Mouse (Mus musculus) layer of hippocampus, postnatal 36 days (tissue): ENCODE results near the gene Mgst2. TPM values are rescaled to one million over a fixed set of nuclear protein-coding genes. Genes with fewer than 3 reads are reported as not detected.

Experiments
- DNase-seq, 2 experiments: peaks; one replicate each; pipeline ENCODE4 v3.0.0; 2022
- total RNA-seq, 2 experiments: library from RNA; stranded (reverse); gene quantifications; 2 replicates each; pipeline ENCODE4 v1.2.3; 2021

Gene Mgst2
- total RNA-seq, 2 experiments from 2014 or later: not detected

GRCm38 (mm10) chr3:51654303-51655055, 5.7 kb upstream of the Mgst2 start:
- DNase-seq: no peak

GRCm38 (mm10) chr3:51659415-51659814, 745 bp upstream of the Mgst2 start:
- DNase-seq: no peak

GRCm38 (mm10) chr3:51660821-51661276, 689 bp downstream of the Mgst2 start:
- DNase-seq: no peak

DNA sequence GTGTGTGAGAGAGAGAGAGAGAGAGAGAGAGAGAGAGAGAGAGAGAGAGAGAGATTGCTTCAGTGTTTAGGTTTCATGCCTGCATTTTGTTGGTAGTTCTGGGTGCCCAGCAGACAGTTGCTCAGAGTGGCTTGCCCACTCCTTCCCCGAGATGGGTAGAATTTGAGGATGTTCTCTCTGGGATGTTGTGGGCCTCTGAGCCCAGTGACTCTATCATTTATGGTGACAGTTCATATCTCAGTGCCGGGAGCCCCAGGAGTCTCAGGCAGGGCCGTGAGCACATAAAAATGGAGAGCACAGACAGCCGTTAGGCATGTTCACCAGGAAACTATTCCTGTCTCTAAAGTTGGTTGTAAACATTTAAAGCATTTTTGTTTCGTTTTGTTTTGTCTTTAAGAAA, 1.2 kb downstream of the Mgst2 start:
- DNase-seq: no peak

DNA sequence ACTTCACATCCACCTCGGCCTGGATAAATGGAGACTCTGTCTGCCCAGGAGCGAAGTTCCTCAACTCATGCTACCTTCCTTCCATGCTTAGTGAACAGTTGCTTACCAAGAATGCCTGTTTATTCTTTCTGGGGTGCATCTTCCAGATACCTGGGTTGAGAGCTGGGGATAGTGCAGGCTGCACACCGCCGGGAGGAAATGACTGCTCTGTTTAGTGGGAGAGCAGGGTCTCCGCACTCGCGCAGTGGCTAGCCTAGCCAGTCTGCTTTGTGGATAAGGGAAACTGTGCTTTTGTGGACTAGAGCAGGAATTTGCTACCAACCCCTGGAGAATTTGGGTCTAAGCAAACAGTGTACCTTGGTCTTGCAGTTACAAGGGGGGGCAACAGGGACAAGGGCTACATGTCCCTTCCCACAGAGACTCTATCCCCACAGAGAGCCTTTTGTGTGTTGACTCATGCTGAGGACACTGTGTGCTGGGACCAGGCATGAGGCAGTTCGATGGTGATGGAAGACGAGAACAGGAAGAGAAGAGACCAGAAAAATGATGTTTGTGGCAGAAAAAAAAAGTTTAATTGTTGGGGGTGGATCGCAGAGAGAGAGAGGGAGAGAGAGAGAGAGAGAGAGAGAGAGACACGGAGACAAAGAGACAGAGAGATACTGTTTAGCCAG, 1.9 kb downstream of the Mgst2 start:
- DNase-seq: no peak

GRCm38 (mm10) chr3:51662557-51662956, 2.4 kb downstream of the Mgst2 start:
- no peak for DNase-seq

- DNase-seq: no peak
Measured at GRCm38 (mm10) chr3:51668607-51669006, 8.4 kb downstream of the Mgst2 start.

DNA sequence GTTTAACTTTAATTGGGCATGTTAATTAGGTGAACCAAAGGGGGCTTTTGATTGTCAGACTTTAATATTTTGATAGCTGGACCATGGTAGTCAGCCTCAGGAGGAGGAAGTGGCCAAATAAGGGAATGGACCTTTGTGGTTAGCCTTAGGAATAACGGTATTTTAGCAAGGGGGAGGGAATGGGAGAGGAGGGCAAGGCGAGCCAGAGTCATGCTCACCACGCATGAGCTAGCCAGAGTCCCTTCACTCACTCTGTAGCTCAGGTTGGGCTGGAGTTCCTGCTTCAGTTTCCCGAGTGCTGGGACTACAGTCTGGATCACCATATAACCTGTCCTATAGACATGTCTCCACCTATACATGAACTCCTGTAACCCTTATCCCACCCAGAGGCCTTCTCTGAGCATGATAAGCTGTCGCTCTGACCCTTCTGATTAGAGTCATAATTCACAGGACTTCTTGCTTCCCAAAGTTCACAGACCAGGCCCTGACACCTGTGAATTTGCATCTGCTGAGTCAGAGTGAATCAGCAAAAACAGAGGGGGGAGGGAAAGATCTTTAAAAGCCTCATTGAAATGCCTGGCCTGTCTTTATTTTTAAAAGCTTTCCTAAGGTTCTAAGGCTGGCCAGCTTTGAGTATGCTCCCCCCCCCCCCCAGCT, 10.4 kb downstream of the Mgst2 start:
- DNase-seq: no peak

- DNase-seq: no peak
Measured at GRCm38 (mm10) chr3:51671071-51671469, 10.9 kb downstream of the Mgst2 start.

GRCm38 (mm10) chr3:51672631-51673030, 12.5 kb downstream of the Mgst2 start:
- DNase-seq: no peak

DNA sequence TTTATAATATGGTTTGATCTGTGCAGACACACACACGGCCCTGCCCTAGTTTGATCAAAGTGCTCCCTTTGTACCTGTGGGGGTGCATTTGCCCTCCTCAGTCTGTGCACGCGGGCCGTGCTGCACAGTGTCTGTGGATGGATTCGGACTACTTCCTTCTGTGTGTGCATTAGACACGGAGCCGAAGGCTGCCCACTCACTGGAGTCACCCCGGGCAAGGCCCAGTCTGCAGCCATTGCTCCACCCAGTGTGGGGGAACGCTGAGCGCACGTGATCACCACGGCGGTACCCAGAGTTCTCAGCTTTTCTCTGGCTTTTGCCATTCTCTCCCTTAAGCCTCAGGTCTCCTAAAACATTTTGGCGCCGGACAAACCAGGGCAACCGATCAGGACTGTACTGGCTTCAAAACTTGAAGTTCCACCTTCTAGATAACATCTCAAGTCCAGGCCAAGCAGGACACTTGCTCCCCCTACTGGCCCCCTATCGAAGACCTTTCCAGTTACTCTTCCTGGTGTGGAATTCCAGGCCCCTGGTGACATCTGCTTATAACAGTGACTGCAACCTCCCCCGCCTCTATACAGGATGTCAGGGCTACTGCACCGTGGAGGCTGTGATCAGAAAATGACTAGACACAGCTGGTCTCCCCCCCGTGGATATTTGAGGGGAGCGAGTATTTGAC, 13.4 kb downstream of the Mgst2 start:
- DNase-seq: peak in 1 of 2 experiments; percentile 20

GRCm38 (mm10) chr3:51674963-51675362, 14.8 kb downstream of the Mgst2 start:
- no peak for DNase-seq

DNA sequence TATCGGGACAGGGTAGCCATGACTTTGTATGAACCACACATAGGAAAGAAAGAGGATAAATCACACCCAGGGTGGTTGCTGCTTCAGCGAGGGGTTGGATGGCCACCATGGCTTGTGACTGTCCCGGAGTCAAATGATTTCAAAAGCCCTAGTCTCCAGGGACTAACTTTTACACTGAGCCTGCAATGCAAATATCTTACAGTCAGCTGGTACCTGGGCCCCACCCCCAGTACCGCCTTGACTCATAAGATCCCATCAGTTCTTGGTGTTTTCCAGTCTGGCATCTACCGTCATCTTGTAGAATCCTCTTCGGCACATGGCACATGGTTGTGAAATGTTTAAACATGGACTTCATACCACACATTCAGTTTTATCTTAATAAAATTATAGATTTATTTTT, 25.4 kb downstream of the Mgst2 start:
- DNase-seq: no peak

- no peak for DNase-seq
Measured at GRCm38 (mm10) chr3:51686316-51686715, 26.2 kb downstream of the Mgst2 start.

DNA sequence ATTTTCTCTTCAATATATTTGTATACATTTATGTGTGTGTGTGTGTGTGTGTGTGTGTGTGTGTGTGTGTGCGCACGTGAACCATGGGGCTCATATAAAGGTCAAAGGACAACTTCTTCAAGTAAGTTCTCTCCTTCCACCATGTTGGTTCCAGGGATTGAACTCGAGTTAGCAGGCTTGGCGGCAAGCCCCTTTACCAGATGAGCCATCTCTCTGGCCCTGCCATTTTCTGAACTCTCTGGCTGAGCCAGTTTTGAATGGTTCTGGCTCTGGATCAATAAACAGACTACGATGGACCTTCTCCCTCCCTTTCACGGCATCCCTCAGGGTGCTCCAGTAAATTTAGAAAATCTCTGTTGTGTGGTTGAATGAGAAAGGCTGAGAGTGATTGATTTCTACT, 26.6 kb downstream of the Mgst2 start:
- no peak for DNase-seq

GRCm38 (mm10) chr3:51688725-51689124, 28.6 kb downstream of the Mgst2 start:
- no peak for DNase-seq

GRCm38 (mm10) chr3:51693196-51693595, 33.0 kb downstream of the Mgst2 start:
- no peak for DNase-seq

GRCm38 (mm10) chr3:51694576-51694975, 34.4 kb downstream of the Mgst2 start:
- no peak for DNase-seq

- no peak for DNase-seq
Measured at GRCm38 (mm10) chr3:51695713-51696112, 35.6 kb downstream of the Mgst2 start.

DNA sequence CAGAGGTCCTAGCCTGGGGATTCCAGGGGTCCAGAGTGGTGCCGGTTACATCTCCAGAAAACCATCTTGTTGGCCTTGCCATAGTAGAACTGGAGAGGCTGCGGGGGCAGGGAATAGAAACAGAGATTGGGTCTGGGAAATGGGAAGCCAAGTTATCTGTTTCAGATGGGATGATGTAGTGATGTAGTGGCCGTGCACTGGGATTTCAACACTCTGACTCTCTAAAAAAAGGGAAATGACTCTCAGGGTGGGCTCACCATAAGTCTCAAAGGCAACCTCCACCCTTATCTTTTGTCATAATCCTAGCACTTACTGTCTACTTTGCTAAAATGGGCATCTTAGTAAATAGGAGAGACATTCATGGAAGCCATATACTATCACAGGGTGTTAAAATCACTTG, 37.8 kb downstream of the Mgst2 start:
- DNase-seq: no peak

GRCm38 (mm10) chr3:51700123-51700522, 40.0 kb downstream of the Mgst2 start:
- DNase-seq: no peak

DNA sequence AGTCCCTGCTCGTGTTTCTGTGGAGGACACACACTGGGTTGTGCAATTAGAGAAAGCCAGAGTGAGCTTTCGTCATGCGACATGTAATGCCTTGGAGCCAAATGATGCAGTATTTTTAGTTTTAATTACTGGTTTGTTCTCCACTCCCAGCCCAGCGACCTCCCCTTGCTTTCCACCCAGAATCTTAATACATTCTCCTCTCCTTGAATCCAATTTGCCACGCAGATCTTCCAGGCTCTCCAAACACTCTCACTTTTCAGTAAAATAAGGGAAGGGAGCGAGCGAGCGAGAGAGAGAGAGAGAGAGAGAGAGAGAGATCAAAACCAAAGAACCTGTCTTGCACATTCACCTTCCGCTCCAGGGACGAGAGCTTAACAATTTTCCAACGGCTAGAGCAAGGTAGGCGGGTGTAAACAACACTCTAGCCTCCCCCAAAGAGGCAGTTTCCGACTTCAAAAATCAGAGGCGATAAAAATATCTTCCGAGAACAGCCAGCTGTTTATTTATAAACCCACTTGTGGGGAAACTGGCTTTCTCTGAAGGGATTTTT, 40.6 kb downstream of the Mgst2 start:
- DNase-seq: no peak
